Mouse (Mus musculus) brown adipose tissue, adult 24 weeks (tissue): Measurements from ENCODE around the gene Lrrc2. TPM values are rescaled to one million over a fixed set of nuclear protein-coding genes. Genes with fewer than 3 reads are reported as not detected.

Experiments
- H3K27ac ChIP-seq: fragments of 200-500 bp; replicated peaks from 2 replicates; pipeline ENCODE4 v1.5.1; 2012; ENCODE audit warnings: low read depth, mild to moderate bottlenecking, low read length
- H3K4me1 ChIP-seq: fragments of 200-500 bp; 2 replicates; pipeline ENCODE4 v1.6.1; 2012; ENCODE audit warnings: low read length, mixed read lengths; ENCODE audit not compliant: control insufficient read depth, insufficient read depth, insufficient read length
- H3K4me3 ChIP-seq: fragments of 200-500 bp; 2 replicates; pipeline ENCODE4 v1.5.1; 2012; ENCODE audit warnings: low read depth, mild to moderate bottlenecking, low read length, moderate library complexity; ENCODE audit not compliant: insufficient read depth
- polyA plus RNA-seq: library from polyadenylated mRNA; stranded (reverse); fragments of >200 nt; gene quantifications from 2 replicates; pipeline ENCODE4 v1.2.4, GENCODE M21; 2012; ENCODE audit not compliant: missing spikeins, insufficient read depth, insufficient read length

Gene Lrrc2
- polyA plus RNA-seq, 1 experiment = not detected

DNA sequence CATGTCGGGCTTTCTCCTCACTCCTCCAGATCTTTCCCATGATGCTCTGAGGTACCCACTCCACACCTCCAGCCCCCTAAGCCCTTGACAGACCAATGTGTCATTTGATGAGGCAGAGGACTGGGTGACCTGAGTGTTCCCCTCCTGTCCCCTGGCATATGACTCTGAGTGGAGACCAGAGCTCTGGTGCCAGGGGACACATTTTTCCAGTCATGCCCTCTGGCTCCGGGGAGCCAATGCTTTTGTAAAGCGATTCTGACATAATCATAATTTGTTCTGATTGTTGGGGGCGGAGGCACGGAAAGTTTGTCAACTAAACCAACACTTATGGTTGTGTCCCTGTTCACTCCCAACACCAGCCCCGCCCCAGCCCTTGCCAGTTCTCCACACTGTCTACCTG lies 4.6 kb downstream of the Lrrc2 start:
- no peak overlapping the region for H3K27ac ChIP-seq
- peaks cover 7% of the 10 kb centered on the region; the same call in 1 of the 2 replicates for H3K4me1 ChIP-seq
- no peak overlapping the region for H3K4me3 ChIP-seq

GRCm38 (mm10) chr9:110959669-110960068 lies 8.3 kb downstream of the Lrrc2 start:
- Histone ChIP-seq H3K4me3 (no peak overlapping the region), H3K4me1 (peaks cover 4% of the 10 kb centered on the region; the same call in 1 of the 2 replicates), H3K27ac (no peak overlapping the region)

DNA sequence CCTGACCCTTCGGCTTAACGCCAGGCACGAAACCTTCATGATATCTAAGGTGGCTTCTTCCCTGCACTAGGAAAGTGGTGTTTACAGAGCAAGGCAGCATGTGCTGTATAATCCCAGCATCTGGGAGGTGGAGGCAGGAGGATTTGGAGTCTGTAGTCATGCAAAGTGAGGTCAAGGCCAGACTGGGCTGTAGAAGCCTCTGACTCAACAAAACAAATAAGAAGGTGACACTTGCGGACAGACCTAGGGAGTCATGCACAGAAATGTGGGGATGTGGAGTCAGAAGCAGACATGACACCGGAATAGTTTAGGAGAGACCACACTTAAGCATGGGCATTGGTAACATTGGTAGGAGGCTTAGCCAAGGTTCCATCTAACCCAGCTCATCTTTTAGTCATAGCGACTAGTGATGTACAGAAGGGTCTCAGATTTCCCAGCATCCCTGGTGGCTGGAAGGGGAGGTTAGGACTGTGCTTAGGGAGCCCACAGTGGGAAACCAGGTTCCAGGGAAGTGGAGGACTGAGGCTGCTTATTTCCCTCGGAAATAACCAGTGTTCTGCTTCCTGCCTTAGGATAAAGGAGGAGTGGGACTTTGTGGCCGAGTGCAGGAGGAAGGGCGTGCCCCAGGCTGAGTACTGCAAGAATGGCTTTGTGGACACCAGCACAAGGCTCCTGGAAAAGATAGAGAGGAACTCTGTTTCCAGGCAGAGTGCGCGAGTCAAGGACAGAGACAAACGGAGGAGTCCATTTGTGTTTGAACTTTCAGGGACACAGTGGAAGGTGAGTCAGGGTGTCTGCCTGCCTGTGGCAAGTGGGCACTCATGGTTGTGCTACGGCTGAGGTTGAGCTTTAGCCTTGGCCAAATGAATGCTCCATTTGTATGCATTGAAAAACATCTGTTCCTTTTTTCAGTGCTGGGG lies 9.1 kb downstream of the Lrrc2 start:
- no peak overlapping the region for H3K4me3 ChIP-seq
- H3K4me1 ChIP-seq = peaks cover 4% of the 10 kb centered on the region; the same call in 1 of the 2 replicates
- H3K27ac ChIP-seq = no peak overlapping the region

- H3K4me1 ChIP-seq = peaks cover 4% of the 10 kb centered on the region; the same call in 1 of the 2 replicates
- no peak overlapping the region for H3K27ac ChIP-seq
- H3K4me3 ChIP-seq = no peak overlapping the region
Observed at GRCm38 (mm10) chr9:110961386-110961785, 10.0 kb downstream of the Lrrc2 start.

DNA sequence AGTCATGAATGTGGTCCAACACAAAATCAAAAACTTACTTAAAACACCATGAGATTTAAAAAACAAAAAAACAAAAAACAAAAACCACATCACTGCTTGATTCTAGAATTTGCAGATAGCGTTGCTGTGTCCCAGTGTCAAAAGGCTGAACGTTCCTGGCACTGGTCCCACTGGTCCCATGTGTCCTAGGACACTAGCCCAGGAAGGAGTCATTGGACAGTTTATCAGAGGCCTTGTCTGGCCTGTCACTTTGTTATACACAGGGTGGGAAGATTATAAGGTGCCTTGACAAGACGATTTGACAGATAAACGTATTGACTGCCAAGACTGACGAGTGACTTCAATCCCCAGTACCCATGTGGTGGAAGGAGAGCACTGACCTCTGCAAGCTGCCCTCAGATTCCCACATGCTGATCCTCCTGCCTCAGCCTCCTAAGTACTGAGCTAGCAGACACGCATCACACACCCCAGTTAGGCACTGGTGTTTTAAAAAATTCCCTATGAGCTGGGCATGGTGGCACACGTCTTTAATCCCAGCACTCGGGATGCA lies 12.3 kb downstream of the Lrrc2 start:
- no peak overlapping the region for H3K4me3 ChIP-seq
- no peak overlapping the region for H3K27ac ChIP-seq
- H3K4me1 ChIP-seq = peaks cover 4% of the 10 kb centered on the region; the same call in 1 of the 2 replicates

DNA sequence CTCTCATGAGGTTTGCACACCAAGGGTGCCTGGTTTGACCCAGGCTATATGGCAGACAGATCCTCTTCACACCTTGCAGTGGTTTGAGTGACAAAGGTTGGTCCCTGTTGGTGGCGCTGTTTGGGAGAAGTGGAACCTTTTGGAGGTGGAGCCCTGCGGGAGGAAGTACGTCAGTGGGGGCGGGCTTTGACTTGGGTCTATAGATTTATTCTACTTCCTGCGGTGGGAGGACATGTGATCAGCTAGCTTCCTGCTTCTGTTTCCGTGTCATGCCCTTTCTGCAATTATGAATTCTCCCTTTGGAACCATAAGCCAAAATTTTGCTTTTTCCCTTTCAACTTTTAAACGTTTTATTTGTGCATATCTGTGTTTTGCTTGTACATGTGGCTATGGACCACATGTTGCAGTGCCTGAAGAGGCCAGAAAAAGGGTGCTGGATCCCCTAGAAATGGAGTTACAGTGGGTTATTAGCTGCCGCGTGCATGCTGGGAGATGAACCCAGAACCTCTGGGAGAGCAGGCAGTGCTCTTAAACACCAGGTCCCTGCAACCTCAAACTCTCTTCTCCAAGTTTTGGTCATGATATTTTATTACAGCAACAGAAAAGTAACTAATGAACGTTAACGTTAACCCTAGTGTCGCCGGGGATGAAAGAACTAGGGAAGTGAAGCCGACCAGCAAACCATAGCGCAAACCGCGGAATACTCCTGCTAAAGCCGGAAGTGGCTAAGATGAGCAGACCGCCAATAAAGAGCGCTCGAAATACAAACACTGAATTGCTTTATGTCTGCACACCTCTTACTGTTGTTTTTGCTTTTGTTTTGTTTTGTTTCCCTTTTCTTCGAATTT lies 13.9 kb downstream of the Lrrc2 start:
- peaks cover 4% of the 10 kb centered on the region; the same call in 1 of the 2 replicates for H3K4me1 ChIP-seq
- no peak overlapping the region for H3K4me3 ChIP-seq

DNA sequence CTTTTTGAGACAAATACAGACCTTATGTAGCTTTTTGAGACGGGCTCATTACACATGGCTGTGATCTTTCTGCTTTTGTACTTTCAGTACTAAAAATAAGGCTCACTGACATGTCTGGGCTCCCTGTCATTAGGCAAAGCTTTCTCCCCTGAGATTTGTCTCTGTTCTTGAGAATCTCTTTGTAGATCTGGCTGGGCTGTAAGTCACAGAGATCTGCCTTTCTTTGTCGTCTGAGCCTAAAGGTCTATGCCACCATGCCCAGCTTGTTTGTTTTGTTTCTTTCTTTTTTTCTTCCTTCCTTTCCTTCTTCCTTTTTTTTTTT lies 14.5 kb downstream of the Lrrc2 start:
- Histone ChIP-seq H3K4me3 (no peak overlapping the region), H3K4me1 (peaks cover under 1% of the 10 kb centered on the region; the same call in 1 of the 2 replicates), H3K27ac (no peak overlapping the region)

More for the DNA sequence above, 13.9 kb downstream of the Lrrc2 start:
- no peak overlapping the region for H3K27ac ChIP-seq

GRCm38 (mm10) chr9:110979411-110979810 lies 28.1 kb downstream of the Lrrc2 start:
- H3K4me3 ChIP-seq = no peak overlapping the region
- H3K4me1 ChIP-seq = no peaks in the 10 kb centered on the region
- no peak overlapping the region for H3K27ac ChIP-seq

DNA sequence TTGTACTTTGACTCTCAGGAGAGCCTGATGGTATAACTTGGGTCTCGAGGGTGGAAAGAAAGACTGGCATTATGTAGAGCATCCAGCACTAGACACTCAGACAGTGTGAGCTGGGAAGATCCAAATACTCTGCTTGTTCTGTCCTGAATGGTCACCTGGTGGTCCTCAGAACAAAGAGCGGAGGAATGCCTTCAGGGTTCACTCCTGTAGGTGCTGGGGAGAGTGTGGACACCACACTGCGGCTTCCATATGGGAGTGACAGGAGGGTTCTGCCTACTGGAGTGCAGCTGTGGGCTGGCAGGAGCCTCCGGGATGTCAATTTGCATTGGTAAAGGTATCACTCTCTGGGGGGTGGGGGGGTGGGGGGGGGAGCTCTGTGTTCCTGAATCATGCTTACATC lies 31.0 kb downstream of the Lrrc2 start:
- Histone ChIP-seq H3K4me1 (peaks cover 3% of the 10 kb centered on the region; the same call in 1 of the 2 replicates), H3K4me3 (no peak overlapping the region), H3K27ac (no peak overlapping the region)

DNA sequence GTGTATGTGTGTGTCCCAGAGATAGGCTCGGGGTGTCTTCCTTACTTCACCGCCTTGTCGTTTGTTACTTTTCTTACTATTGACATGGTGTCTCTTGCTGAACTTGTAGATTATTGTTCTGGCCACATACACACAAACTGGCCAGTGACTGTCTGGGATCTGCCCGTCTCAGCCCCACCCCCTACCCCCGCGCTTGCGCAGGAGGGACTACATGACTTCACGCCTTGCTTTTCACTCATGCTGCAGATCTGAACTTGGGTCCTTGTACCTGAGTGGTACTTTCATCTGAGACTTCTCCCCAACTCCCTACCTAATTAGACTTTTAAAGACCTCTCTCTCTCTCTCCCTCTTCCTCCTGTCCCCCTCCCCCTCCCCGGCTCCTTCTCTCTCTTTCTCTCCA lies 32.8 kb downstream of the Lrrc2 start:
- Histone ChIP-seq H3K27ac (no peak overlapping the region), H3K4me3 (no peak overlapping the region)

DNA sequence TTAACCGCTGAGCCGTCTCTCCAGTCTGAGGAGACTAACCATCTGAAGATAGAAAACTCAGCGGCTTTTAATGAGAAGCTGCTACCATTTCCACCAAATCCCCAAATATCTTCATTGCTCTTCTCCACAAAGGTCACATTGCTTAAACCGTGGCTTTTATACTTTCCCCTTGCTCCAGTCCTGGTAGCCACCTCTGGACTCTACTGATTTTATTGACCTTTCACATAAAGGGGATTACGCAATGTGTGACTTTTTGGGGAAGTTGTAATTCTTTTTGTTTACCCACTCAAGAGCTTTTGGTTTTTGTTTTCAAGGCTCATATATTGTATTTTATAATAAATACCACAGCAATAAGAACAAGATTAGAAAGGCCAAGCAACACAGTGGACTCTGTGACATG lies 34.2 kb downstream of the Lrrc2 start:
- H3K27ac ChIP-seq = no peak overlapping the region
- H3K4me1 ChIP-seq = peaks cover 3% of the 10 kb centered on the region; the same call in 1 of the 2 replicates

More for the DNA sequence above, 32.8 kb downstream of the Lrrc2 start:
- peaks cover 3% of the 10 kb centered on the region; the same call in 1 of the 2 replicates for H3K4me1 ChIP-seq

DNA sequence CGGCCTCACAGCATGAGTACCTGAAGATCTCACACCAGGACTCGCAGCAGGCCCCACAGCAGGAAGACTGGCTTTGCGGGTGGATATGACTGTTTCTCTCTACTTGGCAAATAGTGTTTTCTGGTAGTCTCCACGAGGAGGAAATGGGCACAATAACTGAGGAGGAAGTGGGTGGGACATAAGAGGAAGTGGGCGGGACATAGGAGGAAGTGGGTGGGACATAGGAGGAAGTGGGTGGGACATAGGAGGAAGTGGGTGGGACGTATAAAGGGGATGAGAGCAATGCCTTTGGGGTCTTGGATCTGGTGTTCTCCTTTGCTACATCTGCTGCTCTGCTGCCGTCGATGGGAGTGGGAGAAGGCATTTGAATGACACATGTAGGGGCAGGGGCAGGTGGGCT lies 34.6 kb downstream of the Lrrc2 start:
- no peak overlapping the region for H3K4me3 ChIP-seq
- H3K4me1 ChIP-seq = peaks cover 6% of the 10 kb centered on the region
- H3K27ac ChIP-seq = no peak overlapping the region

More for the DNA sequence above, 34.2 kb downstream of the Lrrc2 start:
- no peak overlapping the region for H3K4me3 ChIP-seq

DNA sequence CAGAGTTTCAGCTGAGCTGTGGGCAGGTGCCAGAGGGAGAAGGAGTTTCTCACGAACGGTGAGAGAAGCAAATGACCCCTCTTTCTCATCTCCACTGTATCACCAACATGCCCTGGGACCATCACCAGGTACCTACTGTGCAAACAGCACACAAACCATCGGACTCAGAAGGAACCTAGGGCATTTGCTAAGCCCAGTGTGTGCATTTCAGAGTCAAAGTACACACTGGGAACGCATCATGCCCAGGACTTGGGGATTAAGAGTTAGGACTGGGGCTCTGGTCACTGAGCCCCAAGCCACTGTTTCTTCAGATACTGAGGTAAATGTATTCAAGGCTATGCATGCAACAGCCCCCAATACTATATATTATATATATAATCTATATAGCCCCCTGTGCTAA lies 36.0 kb downstream of the Lrrc2 start:
- Histone ChIP-seq H3K4me1 (peaks cover 10% of the 10 kb centered on the region), H3K4me3 (no peak overlapping the region), H3K27ac (no peak overlapping the region)

DNA sequence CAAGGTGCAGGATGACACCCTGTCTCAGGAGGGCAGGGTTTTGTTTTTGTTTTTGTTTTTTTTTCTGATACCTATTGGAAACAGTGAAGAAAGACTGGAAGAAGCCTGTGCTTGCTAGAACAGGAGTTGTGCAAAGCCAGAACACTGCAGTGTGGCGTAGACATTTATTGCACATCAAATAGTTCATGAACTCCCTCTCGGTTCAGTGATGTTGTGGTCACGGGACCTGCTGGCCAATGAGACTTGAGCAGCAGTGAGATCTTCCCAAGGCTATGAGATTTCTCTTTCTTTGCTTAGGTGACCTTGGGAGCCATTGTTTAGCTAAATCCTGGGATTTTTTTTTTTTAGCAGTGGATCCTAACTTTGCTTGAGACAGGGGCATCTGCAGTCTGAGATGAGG lies 36.7 kb downstream of the Lrrc2 start:
- Histone ChIP-seq H3K4me1 (peaks cover 10% of the 10 kb centered on the region), H3K27ac (no peak overlapping the region), H3K4me3 (peak overlapping the region; percentile 29)

DNA sequence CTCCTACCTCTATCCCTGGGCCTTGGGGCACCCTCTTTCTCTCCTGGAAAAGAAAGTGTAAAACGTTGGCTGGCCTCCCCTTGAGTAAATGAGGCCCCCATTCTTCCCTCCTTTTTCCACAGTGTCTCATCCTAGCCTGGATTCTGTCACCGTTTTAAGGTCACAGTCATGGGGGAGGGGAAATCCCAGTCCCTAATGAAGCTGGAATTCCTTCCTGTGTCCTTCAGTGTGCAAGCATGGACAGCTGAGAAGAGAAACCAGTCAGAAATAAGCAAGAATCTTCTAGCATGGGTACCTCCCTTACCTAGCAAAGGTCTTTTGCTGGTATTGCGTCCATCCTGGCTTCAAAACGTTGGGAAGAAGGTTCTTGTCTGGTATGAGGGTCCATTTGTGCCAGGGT lies 37.8 kb downstream of the Lrrc2 start:
- peaks cover 12% of the 10 kb centered on the region for H3K4me1 ChIP-seq
- H3K4me3 ChIP-seq = peak overlapping the region; percentile 84
- H3K27ac ChIP-seq = peak overlapping the region; percentile 97
